Mouse (Mus musculus) layer of hippocampus, postnatal 25 days (tissue): Measurements from ENCODE around the gene Mpg. TPM values are rescaled to one million over a fixed set of nuclear protein-coding genes. Genes with fewer than 3 reads are reported as not detected.

Experiments used
- DNase-seq, 2 experiments: peaks; one replicate each; pipeline ENCODE4 v3.0.0; 2022; ENCODE audit warnings: mixed read lengths in 2 of 2, low spot score in 1 of 2; ENCODE audit errors: extremely low spot score in 1 of 2
- total RNA-seq, 2 experiments: library from RNA; stranded (reverse); gene quantifications; 2 replicates each; pipeline ENCODE4 v1.2.3; 2021

Mpg gene
- total RNA-seq, 2 experiments from 2014 or later: 18.1 to 19.9 TPM

DNA sequence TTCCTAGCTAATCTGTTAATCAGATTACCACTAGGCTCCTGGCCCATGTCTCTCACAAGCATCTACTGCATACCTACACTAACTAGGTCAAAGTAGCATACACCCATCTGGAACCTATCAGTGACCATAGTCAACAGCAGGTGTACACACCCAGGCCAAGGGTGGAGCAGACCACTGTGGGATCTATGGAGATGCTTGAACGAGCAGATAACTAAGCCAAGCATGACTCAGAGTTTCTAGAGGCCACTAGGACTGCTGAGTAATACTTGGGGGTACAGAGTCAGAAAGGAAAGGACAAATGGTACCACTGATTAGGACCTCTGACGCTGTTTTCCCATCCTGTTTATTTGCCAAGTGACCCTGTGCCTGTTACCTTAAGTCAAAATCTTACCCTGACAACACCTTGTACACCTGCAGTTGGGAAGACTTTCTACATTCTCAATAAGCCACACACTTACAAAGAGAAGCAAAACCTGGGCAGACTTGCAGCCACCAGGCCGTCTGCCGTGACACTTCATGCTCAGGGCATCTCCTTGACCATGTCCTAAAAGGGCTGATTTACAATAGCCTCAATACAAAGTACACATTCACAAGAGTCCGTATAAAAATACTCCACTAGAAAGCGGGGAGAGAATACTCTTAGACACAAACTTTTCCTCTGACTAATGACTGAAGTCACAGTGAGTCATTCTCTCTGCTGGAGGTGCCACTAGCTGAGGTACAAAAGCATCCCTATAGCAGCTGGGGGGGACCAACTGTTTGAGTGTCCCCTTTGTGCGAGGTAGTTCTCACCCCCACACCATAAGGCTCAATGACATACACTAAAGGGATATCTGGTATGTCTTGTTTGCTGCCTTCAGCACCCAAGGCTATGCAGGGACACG lies 24.8 kb downstream of the Mpg start:
- DNase-seq: no peak

DNA sequence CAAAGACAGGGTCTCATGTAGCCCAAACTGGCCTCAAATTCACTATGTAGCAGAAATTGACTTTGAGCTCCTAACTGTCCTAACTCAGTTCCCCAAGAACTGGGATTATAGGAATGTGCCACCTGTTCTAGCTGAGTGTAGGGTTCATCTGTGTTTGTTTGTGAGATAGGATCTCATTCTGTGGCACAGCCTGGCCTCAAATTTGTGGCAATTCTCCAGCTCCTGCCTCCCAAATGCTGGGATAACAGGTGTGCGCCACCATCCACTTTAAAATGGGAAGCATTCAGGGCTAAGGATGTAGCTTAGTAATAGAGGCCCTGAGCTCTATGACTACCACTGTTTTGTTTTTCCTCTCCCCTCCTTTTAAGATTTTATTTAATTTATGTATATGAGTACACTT lies 26.8 kb downstream of the Mpg start:
- no peak for DNase-seq

DNA sequence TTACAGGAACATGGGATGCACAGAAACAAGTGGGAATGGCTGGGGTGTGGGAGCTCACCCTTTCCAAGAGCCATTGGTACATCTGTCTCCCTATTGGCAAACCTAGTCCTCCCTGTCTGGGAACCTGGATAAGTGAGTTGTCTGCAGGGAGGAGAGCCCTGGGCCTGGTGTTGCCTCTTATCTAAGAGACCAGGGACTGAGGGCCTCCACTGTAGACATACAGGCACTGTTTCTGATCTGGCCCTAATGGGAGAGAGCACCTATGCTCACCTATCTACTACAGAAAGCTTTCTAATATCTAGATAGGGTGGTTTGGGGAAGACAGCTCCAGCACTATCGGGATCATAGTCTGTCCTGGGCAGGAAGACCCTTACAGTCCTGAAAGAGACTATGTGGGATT lies 29.8 kb downstream of the Mpg start:
- DNase-seq: no peak

DNA sequence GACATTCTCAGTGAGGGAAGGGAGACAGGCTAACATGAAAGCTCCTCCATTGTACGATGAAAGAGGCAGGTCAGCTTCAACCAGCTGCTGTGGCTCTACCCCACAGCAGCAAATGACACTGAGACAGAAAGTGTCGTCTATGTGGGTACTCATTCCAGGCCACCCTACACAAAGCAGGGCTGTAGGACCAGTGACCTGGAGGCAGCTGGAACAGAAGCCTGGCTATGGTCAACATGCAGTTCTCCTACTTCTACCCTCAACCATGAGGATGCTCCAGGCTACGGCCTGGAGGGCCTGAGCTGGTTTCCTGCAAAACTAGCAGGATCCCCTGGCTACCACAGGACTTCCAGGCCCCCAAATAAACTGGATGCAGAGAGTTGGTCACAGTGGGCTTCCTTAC lies 30.3 kb downstream of the Mpg start:
- DNase-seq: no peak

DNA sequence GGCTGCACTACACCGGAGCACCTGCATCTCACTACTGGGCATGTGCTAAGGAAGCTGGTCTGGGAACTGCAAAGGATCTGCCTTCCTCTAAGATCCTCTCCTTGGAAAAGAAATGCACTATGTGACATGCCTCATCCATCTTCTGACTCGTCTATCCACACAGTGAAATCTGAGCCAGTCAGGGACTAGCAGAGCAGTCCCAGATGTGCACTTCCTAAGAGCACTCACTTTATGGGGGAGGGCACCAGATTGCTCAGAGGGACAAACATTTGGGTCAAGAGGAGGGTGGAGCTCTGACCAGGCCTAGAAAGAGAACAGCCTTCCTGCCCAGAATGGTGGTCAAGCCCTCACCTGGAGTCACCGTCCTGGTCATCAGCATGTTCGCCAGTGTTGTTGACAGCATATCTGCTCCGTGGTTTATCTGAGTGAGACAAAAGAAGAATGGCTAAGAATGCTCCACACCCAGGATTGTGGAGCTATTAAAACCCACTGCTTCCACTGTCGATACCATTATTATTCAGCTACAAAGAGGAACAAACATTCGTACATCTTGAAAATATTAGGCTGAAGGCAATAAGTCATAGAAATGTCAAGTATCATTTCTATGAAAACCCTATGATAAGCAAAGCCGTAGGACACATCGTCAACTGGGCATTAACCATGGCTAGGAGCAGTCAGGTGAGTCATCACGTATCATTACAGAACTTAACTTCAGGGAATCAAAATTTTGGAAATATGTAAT lies 36.5 kb downstream of the Mpg start:
- DNase-seq: no peak

DNA sequence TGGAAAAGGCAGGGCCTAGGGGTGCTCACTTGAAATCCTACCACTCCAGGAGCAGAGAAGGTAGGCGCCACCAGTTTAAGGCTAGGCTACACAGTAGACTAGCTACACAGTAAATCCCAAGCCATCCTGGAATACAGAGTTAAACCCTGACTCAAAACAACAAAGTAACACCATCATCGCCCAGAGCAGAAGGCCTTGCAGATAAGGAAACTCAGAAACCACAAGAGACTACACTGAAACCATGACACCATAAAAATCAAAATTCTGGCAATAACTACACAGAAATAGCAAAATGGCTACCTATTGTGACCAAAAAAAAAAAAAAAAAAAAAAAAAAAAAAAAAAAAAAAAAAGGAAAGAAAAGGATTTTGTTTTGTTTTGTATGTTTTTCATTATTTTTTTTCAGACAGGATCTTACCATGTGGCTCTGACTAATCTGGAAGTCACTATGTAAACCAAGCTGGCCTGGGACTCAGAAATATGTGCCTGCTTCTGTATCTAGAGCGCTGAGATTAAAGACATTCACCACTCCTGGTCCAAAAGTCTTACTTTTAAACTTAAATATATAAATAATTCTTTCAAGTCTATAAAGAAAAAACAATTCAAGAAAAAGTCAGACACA lies 38.9 kb downstream of the Mpg start:
- no peak for DNase-seq

DNA sequence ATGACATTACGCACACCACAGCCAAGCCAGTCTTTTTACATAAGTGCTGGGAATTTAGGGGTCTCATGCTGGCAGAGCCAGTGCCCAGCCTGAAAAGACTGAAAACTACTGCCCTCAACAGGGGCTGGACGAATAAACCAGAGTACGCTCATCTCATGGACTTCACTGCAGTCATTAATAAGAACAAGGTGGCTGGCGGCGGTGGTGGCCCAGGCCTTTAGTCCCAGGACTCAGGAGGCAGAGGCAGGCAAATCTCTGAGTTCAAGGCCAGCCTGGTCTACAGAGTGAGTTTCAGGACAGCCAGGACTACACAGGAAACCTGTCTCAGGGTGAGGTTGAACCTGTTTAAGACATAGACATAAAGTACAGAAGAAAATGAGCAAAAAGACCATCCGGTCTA lies 39.9 kb downstream of the Mpg start:
- no peak for DNase-seq

DNA sequence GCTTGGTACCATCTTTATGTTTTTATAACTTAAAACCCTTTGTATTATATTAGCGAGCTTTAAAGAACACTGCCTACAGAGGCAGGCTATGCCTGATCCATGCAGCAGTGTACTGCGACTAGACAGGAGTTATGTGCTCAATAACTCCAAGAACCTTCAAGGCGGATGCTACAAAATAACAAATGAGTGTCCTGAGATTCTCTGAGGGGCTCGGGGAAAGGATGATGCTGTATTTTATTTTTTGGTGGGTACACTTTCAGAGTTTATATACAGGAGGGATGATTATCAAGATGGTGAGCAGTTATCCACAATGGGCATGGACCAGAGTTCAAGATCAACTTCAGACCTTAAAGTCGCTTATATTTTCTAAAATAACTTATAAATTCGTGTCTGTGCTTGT lies 40.5 kb downstream of the Mpg start:
- no peak for DNase-seq

DNA sequence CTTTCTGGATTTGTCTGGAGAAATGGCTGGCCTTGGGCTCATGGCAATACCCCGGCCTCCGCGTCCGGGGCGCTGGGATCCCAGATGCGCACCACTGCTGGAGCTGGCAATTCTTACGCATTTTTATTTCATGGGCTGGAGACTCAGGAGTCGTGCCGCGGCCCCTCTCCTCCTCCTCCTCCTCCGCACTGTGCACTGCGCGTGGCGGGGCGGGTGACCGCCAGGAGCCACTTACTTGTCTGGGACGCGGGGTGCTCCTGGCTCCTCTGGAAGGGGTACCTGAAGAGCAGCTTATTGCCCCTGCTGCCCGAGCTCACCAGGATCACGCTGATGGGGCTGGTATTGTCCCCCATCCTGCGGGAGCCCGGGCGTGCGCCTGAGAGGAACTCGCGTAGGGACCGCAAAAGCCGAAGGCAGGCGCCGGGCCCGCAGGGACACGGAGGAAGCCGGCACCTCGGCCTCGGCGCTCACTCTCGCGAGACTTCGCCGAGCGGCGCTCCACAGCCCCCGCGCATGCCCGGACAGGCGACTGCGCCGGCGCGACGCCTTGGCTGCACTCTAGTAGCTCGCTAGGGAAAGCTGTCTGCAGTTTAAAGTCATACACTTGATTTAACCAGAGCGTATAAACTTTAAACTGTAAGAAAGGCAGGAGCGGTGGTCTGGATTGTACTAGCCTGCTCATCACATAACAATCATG lies 41.0 kb downstream of the Mpg start, which contains the start of gene Nprl3:
Nprl3 (minus strand) TSS at position 520 of the 697 bp plus-strand sequence.
- peak; percentile 92 to 96 for DNase-seq

DNA sequence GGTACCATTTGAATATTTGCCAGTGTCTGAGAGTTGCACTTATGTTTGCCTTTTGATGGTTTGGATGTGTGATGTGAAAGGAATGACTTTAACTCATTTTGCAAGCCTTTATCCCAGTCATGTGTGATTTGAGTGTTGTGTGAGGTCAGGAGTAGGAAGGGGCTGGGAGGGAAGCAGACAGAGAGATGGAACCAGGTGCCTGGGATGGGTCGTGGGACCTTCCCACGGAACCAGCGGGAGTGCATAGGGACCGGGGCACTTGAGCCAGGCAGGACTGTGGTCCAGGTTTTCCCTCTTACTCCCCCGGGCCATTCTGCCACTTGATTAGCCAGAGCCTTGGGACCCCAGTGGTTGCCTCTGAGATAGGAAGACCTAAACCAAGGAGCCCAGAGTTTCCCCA lies 41.7 kb downstream of the Mpg start:
- no peak for DNase-seq

DNA sequence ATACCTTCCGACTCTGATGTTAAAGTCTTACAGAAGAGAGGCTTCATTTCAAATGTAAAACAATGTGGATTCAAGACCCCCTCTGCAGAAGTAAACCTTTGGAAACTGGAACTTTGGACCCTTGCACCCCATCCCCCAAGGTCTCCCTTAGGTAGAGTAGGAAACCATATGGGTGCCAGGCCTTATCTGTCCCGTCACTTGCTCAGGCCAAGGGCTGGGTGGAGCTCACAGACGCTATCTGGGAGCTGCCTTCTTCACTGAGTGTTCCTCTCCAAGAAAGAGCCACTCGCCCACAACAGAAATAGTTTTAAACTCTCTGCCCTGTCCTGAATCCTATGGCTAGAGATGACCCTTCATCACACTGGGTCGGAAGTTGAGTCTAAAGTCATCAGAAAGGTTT lies 42.6 kb downstream of the Mpg start:
- no peak for DNase-seq

DNA sequence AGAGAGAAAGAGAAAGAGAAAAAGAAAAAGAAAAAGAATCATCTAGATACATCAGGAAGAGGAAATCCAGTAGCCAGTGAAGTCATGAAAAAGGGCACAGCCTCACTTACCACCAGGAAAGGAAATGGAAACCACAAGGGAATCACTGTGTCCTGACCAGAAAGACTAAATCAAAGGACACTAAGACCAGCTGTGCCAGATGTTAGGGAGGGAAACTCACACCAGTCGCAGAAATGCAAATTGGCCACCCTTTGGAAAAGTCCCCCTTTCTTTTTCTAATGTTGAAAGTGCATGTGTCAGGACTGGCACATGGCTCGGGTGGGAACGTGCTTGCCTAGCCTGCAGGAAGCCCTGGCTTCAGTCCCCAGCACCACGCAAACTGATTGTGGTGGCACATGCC lies 44.9 kb downstream of the Mpg start:
- no peak for DNase-seq

DNA sequence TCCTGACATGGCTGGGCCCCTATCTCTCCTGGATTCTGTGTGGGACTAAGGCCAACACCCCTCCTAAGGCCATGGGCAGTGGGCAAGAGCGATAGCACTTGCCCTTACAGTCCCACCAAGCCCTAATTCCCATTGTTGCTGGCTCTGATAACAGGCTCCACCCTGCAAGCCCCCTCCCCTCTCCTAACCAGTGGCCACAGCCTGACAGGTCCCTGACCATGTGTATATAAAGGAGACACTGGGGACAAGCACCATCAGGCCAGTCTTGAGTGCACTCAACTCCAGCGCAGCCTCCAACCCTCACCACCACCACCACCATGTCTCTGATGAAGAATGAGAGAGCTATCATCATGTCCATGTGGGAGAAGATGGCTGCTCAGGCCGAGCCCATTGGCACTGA lies 50.0 kb downstream of the Mpg start, which contains the start of gene Hba-x:
Hba-x (plus strand) TSS at position 54 of the 400 bp plus-strand sequence.
- DNase-seq: no peak

DNA sequence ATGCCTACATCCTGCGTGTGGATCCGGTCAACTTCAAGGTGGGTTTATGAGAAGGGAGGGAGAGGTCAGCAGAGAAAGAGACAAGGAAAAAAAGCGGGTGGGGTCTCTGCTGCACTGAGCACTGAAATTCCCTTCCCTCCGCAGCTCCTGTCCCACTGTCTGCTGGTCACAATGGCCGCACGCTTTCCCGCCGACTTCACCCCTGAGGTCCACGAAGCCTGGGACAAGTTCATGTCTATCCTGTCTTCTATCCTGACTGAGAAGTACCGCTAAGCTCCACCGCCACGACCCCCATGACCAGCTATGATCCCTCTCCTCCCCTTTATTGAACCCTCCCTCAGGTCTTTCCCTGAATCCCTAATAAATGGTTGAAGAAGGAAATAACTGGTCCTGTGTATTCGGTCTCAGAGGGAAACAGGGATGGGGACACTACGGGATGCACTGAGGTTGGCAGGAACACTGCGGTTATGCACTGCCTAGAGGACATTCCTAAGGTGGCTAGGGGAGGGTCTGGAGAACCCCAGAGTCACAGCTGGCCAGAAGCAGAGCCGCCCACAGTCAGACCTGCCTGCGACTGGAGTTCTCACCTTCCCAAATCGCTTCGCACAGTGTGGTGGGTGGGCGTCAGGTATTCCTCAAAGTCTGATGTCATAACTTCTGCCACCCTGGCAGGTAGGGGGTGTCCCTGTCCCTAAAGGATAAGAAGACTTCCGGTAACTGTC lies 51.6 kb downstream of the Mpg start:
- no peak for DNase-seq

DNA sequence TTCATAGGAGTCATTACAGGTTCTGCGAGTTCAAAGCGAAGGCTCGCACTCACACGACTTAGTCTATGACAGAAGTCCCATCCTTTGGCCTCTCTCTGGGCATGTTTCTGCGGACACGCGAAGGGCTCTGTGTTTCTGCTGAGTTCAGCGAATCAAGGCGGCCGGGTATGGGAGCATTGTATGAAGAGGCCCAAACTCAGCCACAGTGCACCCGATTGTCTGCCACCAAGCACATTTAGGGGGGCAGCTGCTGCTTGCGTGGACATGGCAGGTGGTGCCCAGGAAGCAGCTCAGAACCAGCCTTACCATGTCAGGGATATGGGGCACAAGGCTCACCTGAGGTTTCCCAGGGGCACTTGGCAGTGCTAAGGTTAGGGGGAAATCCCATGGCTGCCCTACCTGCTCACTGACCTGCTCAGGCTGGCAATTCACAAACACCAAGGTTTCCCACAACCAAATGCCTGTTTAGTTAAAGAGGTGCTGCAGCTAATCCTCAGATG lies 52.2 kb downstream of the Mpg start:
- DNase-seq: no peak

DNA sequence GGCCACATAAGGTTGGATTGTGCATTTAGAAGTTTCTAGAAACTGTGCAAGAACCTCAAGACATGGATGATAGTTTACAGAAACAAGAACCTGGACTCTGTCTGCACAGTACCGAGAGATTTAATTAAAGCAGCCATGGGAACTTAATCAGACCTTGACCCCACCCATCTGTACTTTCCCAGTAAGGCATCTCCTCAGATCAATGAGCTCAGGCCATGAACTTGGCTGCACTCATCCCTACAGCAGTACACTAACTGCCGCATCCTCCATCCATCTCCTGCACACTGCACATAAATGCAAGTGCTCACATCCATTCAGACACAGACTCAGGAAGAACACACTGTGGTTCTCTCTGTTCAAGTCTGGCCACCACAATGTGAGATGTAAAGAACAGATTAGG lies 54.3 kb downstream of the Mpg start:
- no peak for DNase-seq

DNA sequence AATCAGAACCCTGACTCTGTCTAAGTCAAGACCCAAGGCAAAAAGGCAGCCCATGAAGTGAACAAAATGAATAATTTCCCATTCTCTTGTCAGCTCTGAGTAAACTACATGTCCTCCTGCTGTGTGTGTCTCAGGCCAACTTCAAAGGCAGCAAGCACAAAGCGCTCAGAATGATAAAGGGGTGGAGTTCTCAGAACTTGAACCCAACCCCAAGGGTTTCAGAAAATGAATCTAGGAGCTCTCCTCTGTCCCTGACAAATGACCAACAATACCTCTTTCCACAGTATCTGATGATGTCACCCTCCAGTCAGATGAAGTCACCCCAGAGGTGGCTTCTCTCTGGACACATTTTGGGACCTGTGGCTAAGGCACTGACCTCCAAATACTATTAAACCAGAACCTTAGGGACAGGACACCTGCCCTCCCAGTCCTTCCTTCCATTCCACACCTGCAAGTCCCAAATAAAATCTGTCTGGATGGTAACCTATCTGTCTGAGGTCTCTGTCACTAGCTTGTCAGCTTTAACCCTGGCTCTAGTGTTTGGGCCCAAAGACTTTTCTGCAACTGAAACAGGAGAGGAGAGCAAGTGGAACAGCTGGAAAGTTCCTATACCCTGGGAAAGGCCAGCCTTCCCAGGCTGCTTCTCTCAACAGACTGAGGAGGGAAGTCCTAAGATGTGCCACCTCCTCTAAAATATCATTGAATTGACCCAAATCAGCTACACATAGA lies 55.3 kb downstream of the Mpg start:
- no peak for DNase-seq
